In the genomic region with DNA sequence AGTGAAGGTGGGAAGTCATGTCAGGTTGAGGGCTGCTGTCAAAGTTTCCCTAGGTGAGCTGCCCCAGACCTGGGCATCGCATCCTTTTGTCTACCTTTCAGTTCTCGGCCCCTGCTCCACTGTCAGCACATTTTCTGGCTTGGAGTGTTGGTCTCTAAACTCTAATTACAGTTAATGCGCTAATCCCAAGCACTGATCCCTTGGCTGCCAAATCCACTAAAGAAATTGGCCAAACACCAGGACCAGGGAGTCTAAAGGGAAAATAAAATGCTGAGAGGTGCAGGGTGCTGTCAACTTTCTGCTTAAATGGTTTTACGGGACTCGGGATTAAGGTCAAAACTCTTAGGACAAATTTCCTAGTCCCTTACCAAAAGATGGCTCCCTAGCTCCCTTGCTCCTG, we compare ENCODE assay signal across 19 mouse cellular contexts.
DNase-seq lines count a peak whose midpoint lies in the region; TF ChIP-seq lines count a peak whose summit lies in the region.
"Had no signal": no experiment of that assay in that cellular context is flagged by ENCODE, and none has a peak within 500 bp of the region (broad histone marks: within the 10 kb centered on the region; RNA-seq: fewer than 3 reads in every experiment).

No protein-coding gene starts in this region.

- no peak for TF ChIP-seq CTCF in gastrocnemius, adult 2 months (IDR thresholded peaks at IDR 0.05)
- TF ChIP-seq CTCF in left cerebral cortex, adult 2 months (IDR thresholded peaks at IDR 0.05) = no peak

- no peak overlapping the region for H3K27ac ChIP-seq in gastrocnemius, adult 2 months
- H3K27ac ChIP-seq in left cerebral cortex, adult 2 months = no peak overlapping the region
- H3K27ac ChIP-seq: hindbrain, postnatal 0 days; limb, embryonic 12.5 days; macrophage had no signal

- peak; percentile 27 for DNase-seq in heart, postnatal 4 days
- DNase-seq in heart, postnatal 36 days = no peak
- peak; percentile 41 for DNase-seq in retina, postnatal 1 day
- DNase-seq in retina, embryonic 14.5 days (ENCODE audit: low spot score) = no peak
- DNase-seq in kidney, postnatal 14 days = peak; percentile 18
- no peak for DNase-seq in gastrocnemius, adult 2 months
- no peak for DNase-seq in left cerebral cortex, adult 2 months (ENCODE audit: extremely low spot score in 1 of 2, low spot score in 2 of 2)
- DNase-seq: adrenal gland, postnatal 14 days; cerebellum, adult 8-10 months; cerebellum, postnatal 36 days; gastrocnemius, postnatal 25 days; layer of hippocampus, postnatal 36 days; liver, postnatal 0 days; right cerebral cortex, postnatal 14 days; spleen, adult 18-20 months had no signal

- H3K4me3 ChIP-seq in gastrocnemius, adult 2 months = no peak overlapping the region
- no peak overlapping the region for H3K4me3 ChIP-seq in left cerebral cortex, adult 2 months
- H3K4me3 ChIP-seq: layer of hippocampus, adult 2 months; limb, embryonic 12.5 days had no signal

- intact Hi-C loops in heart, postnatal 36 days (cut with DNase I) = no loop called here
- intact Hi-C loops in gastrocnemius, adult 2 months (cut with DNase I) = no loop called here
- intact Hi-C loops in left cerebral cortex, adult 2 months (cut with DNase I) = no loop called here

Comparison
In these comparisons a context has a peak if more than half of its experiments do, and no peak if none do; other contexts are left out.
1. DNase-seq: peak in heart, postnatal 4 days (single experiment), retina, postnatal 1 day (single experiment) and kidney, postnatal 14 days (single experiment); none in heart, postnatal 36 days (0 of 2), retina, embryonic 14.5 days (single experiment), gastrocnemius, adult 2 months (single experiment) and left cerebral cortex, adult 2 months (0 of 2).